Mouse (Mus musculus): ENCODE measurements around the gene Stra8. TPM values are rescaled to one million over a fixed set of nuclear protein-coding genes. Genes with fewer than 3 reads are reported as not detected.

The Stra8 gene
- polyA plus RNA-seq, 1 experiment from 2014 or later: 0.12 TPM

Other genes starting within 250 kb of the Stra8 start
- gene Agbl3, start 139.7 kb upstream of the Stra8 start, polyA plus RNA-seq (2016; fragmentation: Nextera tagmentation; extraction: Ambion mirVana): 2.8 and 3.3 TPM in 2 replicates
- gene Tmem140, start 57.0 kb upstream of the Stra8 start, polyA plus RNA-seq (2016; fragmentation: Nextera tagmentation; extraction: Ambion mirVana): 1.8 and 1.9 TPM in 2 replicates
- 18.9 and 19.2 TPM in 2 replicates for gene Cyren, start 42.1 kb upstream of the Stra8 start, polyA plus RNA-seq (2016; fragmentation: Nextera tagmentation; extraction: Ambion mirVana)
- 11.9 and 13.2 TPM in 2 replicates for gene Wdr91, start 9.3 kb upstream of the Stra8 start, polyA plus RNA-seq (2016; fragmentation: Nextera tagmentation; extraction: Ambion mirVana)
- gene Slc23a4, start 68.2 kb downstream of the Stra8 start, polyA plus RNA-seq (2016; fragmentation: Nextera tagmentation; extraction: Ambion mirVana): 0.20 and 0.55 TPM in 2 replicates
- gene Cnot4, start 213.6 kb downstream of the Stra8 start, polyA plus RNA-seq (2016; fragmentation: Nextera tagmentation; extraction: Ambion mirVana): 29.1 and 30.1 TPM in 2 replicates